Mouse (Mus musculus) layer of hippocampus, adult 9-11 months (tissue): Measurements from ENCODE around the gene Ap3b1.
A peak's percentile ranks its signal among the peaks of the same experiment; 100 is the strongest.

Source experiments
- DNase-seq: peaks from one replicate; pipeline ENCODE4 v3.0.0; 2022

Gene Ap3b1

GRCm38 (mm10) chr13:94542061-94542460 is 183.3 kb downstream of the Ap3b1 start:
- DNase-seq: no peak

DNA sequence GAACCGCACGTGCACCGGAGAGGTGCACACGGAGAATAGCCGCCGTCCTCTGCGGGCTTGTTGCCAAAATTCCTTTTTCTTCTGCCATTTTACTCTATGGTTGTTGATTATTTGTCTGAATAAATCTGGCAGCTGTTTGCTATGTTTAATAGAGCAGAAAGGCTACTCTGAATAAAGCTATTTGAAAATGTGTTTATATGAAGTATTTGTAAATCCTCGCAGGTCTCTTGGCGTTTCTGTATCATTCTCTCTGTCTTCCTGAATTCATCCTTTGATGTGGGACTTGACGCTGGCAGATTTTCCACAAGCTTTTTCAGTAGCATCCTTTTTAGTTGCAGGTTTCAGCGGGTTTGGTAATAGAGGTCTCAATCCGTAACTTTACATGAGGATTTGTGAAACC is 185.5 kb downstream of the Ap3b1 start:
- DNase-seq: no peak

GRCm38 (mm10) chr13:94545739-94546138 is 187.0 kb downstream of the Ap3b1 start:
- DNase-seq: no peak

DNA sequence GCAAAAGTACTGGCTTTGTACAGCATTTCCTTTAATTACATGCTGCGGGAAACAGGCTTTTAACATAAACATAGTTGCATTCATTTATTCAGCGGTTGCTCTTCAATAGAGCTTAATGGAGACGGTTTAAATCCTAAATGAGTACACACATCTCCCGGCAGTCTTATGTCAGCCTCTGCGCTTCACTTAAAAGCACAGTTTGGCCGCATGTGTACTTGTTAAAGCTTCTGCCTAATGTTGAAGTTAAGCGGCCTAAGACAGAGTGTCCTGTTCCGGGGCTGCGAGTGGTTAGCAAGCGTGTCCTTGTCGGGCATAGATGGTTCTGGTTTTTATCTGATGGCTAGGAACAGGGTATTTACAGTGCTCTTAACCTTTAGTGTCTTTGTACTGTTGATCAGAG is 187.5 kb downstream of the Ap3b1 start:
- DNase-seq: no peak

GRCm38 (mm10) chr13:94549580-94549979 is 190.8 kb downstream of the Ap3b1 start:
- DNase-seq: no peak

DNA sequence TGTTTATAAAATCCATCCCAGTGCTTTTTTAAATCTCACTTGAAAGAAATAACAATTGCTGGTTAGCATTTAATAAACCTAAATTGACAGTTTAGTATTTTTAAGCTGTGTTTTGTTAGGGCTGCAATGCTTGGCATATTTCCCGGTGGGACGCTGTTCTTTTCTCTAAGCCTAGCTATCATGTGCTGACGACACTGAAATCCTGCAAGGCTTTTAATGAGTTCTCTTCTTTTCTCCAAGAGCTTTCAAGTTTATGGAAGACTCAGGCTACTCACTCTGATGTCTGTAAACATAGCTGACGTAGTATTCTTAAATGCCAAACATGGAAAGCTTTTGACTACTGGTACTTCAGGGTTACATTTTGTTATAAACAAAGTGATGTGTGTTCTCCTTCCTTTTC is 191.3 kb downstream of the Ap3b1 start:
- no peak for DNase-seq

- peak; percentile 77 for DNase-seq
Observed at GRCm38 (mm10) chr13:94560011-94560410, 201.3 kb downstream of the Ap3b1 start.

GRCm38 (mm10) chr13:94560878-94561277 is 202.1 kb downstream of the Ap3b1 start:
- no peak for DNase-seq

DNA sequence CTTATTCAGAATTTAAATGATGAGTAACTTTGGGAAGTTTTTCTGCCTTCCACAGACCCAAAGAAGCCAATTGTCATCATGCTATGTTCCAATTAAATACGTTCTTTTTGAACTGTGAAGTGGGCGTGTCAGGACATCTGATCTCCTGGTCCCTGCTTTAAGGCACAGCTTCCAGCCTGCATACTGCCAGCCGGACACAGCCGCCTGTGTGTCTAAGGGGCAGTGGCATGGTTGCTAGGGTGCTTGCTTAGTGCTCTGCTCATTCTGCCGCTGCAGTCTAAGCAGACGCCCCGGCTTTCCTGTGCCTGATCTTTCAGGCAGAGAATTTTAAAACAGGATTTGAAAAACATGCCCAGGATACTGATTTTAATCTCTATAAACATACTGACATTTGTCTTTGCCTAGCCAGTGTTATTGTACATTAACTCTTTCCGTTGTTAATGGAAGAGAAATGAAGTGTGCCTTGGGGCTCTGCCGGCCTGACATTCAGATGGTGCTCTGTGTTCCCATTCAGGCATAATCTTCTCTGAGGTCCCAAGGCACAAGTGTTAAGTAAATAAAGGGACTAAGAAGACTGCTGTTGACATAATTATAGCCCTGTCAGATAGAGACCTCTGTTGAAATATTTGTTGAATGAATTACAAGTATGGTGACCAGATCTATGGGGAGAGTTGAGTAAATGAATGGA is 204.0 kb downstream of the Ap3b1 start:
- DNase-seq: no peak

GRCm38 (mm10) chr13:94563836-94564235 is 205.1 kb downstream of the Ap3b1 start:
- no peak for DNase-seq

DNA sequence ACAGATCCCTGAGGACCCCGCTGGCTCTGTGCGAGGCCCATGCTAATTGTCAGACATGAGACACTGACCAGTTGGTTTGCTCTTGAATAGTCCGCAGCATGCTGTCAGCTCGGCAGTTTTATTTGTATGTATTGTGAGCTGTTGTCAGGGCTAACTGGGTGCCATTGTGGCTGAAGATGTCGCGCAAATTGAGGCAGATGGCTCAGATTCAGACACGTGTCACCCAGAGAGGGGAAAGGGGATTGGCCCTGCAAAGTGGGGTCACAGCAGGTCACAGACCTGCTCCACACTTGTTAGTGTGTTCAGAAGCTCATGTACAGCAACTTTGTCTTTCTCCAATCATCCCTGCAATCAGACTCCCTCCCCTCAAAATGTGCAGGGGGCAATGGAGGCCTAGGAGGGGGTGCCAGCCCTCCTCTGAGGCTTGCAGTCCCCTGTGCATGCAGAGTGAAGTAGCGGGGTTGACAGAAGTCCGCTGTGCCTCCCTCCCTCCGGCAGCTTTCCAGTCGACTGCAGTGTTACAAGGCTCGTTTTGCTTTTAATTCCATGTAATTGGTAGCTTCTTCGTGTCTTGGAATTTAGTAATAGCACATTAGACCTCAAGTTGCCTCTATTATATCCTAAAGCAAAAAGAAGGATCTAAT is 205.7 kb downstream of the Ap3b1 start:
- DNase-seq: no peak

- no peak for DNase-seq
Observed at GRCm38 (mm10) chr13:94565176-94565575, 206.4 kb downstream of the Ap3b1 start.

- no peak for DNase-seq
Observed at GRCm38 (mm10) chr13:94565616-94566015, 206.9 kb downstream of the Ap3b1 start.

DNA sequence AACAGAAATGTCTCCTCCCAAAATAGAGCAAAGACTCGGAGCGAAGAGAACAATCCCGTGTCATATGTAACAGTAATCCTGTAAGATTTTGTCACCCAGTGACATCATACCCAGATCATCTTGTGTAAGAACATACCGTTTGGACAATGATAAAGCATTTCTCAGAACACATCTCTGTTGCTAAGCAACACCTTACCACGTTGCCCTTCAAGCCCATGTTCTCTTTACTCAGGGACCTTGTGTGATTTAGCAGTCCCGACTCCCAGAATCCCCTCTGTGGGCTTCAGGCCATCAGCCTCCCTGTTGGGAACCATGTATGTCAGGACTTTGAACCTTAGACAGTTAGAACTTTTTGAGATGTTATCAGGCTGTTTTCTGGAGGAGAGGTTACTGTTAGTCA is 209.0 kb downstream of the Ap3b1 start:
- DNase-seq: no peak

GRCm38 (mm10) chr13:94571001-94571400 is 212.2 kb downstream of the Ap3b1 start:
- no peak for DNase-seq

GRCm38 (mm10) chr13:94573356-94573755 is 214.6 kb downstream of the Ap3b1 start:
- DNase-seq: peak; percentile 50

- DNase-seq: no peak
Observed at GRCm38 (mm10) chr13:94573833-94574232, 215.1 kb downstream of the Ap3b1 start.

DNA sequence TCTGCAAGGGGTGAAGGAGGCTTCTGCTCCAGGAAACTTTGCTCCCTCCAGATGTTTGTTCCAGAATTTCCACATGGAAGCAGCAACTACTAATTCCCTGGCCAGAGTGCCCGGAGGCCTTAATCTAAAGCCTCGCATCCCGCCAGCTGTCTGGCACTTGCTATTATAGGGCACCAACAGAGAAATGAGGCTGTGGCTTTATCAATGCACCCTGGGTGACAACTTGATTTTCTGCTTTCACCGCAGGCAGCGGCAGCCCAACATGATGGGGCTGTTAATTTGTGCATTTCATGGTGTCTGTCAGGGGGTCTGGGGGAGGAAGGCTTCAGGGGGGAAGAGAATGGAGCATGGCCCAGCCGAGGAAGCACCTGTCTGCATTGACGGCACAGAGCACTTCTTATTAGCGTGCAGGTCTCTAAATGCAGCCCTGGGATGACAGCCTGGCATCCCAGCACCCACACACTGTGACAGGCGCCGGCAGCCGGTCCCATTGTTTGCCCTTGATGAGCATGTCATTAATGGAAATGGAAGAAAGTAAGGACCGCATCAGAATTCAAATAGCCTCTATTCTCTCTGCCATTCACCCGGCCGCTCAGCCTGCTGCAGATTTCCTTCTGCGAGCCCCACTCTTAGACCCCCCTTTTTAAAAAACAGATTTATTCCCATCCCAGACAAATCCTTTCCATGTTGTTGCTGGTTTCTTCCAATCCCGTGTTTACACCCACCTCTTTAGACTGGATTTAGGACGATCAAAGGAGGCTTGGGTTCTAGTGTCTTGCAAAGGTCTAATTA is 217.0 kb downstream of the Ap3b1 start:
- no peak for DNase-seq

GRCm38 (mm10) chr13:94576399-94577176 is 217.8 kb downstream of the Ap3b1 start:
- no peak for DNase-seq

- DNase-seq: no peak
Observed at GRCm38 (mm10) chr13:94577177-94577540, 218.4 kb downstream of the Ap3b1 start.

GRCm38 (mm10) chr13:94595289-94595688 is 236.5 kb downstream of the Ap3b1 start:
- no peak for DNase-seq

DNA sequence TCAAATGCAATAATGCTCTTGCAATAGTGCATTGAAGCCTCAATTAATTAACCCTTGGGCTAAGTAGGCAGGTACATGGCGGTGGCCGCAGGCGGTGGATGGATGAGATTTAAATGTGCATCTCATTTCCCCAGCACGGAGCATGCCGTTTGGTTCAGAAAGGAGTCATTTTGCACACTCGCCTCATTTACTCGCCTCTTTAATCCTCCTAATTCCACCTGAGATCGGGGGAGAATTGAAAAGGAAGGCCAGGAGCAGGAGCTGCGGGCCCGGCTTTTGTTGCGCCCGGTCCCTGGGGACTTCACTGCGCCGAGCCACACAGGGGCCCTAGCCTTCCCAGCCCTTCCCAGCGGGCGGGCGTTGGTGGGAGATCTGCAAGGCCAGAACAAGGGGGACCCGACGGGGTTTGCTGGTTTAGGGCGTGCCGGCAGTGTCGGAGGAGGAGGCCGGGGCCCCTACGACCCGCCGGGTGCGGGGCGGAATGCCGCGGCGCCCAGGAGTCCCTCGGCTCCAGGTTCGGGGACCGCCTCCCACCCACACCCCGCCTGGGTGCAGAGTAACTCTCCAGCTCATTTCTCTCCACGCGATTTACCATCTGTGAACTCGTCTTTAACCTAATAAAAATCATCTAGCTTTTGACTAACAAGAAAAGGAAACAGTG is 237.1 kb downstream of the Ap3b1 start:
- peak; percentile 16 for DNase-seq
